Mouse (Mus musculus) bone marrow, adult 2 months (tissue): Measurements from ENCODE around the gene Wfdc6b. TPM values are rescaled to one million over a fixed set of nuclear protein-coding genes. Genes with fewer than 3 reads are reported as not detected.
A peak's percentile ranks its signal among the peaks of the same experiment; 100 is the strongest.

Source experiments
- H3K27ac ChIP-seq: fragments of 200-500 bp; 2 replicates; pipeline ENCODE4 v1.5.1; 2012; ENCODE audit warnings: low read depth, mild to moderate bottlenecking, control low read depth, inconsistent platforms, low read length; ENCODE audit not compliant: control insufficient read depth, poor library complexity, insufficient read depth
- H3K4me1 ChIP-seq: fragments of 200-500 bp; 2 replicates; pipeline ENCODE4 v1.6.1; 2011; ENCODE audit warnings: low read length; ENCODE audit not compliant: control insufficient read depth, insufficient read depth
- H3K4me3 ChIP-seq: fragments of 200-500 bp; replicated peaks from 2 replicates; pipeline ENCODE3; 2011; ENCODE audit warnings: mild to moderate bottlenecking, low read depth, low read length, control low read depth; ENCODE audit not compliant: control insufficient read depth
- CTCF ChIP-seq: fragments of 200-500 bp; IDR thresholded peaks from 2 replicates; pipeline ENCODE4 v1.5.1; 2011; ENCODE audit warnings: low read length, control low read depth; ENCODE audit not compliant: control insufficient read depth, insufficient read depth
- POLR2A ChIP-seq: fragments of 200-500 bp; IDR thresholded peaks from 2 replicates; pipeline ENCODE4 v1.6.1; 2011; ENCODE audit warnings: low read depth, mild to moderate bottlenecking, control low read depth, low read length, borderline replicate concordance; ENCODE audit not compliant: control insufficient read depth
- WGBS: fragments of 180-500 bp; shearing (Covaris S2); methylation state at CpG from one replicate; pipeline ENCODE4 v1.1.7; 2018; 5-methylcytosine and 5-hydroxymethylcytosine counted together
- polyA plus RNA-seq: library from polyadenylated mRNA; stranded (reverse); fragments of >200 nt; gene quantifications from 2 replicates; pipeline ENCODE4 v1.2.4, GENCODE M21; 2011; ENCODE audit warnings: low replicate concordance; ENCODE audit not compliant: missing spikeins, insufficient read depth, insufficient read length

Wfdc6b gene
- polyA plus RNA-seq, 1 experiment, result not detected

DNA sequence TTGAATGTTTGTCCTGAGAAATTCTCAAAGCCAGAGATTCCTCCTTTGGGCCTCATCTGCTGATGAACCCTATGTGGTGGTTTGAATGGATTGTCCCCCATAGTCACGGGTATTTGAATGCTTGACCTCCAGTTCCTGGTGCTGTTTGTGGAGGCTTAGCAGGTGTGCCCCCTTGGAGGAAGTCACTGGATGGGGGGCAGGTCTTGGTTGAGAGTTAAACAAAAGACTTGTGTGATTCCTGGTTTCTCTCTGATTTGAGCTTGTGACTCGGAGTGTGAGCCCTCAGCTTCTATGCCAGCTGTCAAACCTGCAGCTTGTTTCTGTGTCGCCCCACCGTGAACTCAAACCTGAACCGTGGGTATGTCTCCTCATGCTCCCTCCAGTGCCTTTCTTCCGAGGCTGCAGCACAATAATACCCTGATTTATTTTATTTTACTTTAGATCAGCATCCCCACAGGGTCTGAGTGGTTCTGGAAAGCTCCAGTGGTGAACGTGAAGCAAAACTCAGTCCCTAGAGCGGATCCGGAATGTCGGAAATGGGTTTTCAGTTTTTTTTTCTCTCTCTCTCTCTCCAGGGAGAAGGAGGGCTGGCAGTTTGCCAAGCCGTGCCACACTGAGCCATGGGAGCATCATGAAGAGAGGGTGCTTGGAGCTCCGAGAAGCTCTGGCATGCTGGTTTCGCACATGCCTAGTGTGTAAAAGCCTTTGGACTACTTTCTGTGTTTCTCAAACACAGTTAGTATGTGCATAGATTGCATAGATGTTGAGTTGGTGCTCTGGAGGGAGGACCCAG is 28.8 kb downstream of the Wfdc6b start:
- no peak overlapping the region for H3K27ac ChIP-seq
- WGBS, result 82% methylated on average over 13 of the region's 13 CpGs
- TF ChIP-seq POLR2A, result no peak
- TF ChIP-seq CTCF, result no peak
- H3K4me1 ChIP-seq, result peaks cover 2% of the 10 kb centered on the region; the same call in 1 of the 2 replicates
- no peak overlapping the region for H3K4me3 ChIP-seq

DNA sequence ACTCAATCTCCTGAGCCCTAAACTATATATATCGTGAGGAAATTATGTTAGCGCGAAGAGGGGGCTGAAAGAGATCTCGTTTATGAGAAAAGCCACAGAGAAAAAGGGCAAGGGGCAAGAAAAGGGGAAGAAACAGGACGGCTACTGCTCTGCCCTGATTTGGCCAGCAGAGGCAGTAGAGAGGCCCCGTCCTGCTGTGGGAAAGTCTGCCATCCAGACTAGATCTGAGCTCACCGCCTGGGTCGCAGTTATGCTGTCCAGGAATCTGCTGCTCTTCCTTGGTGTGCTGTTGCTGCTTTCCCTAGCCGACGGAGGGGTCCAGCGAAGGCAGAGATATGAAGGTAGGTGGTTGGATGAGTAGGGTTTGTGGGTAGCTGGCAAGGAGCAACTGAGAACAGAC is 42.5 kb downstream of the Wfdc6b start, which contains the start of gene Wfdc10:
TSS of gene Wfdc10 (plus strand) at position 189 of the 400 bp plus-strand sequence.
- Histone ChIP-seq H3K4me3 (no peak within 1 kb of the TSS), H3K4me1 (0 out of 2 replicates have a peak, but pooled peaks cover 1% of the 10 kb centered on the region), H3K27ac (no peak within 1 kb of the TSS)
- 10% methylated on average over 11 of the region's 11 CpGs for WGBS
- peak; percentile 89 for TF ChIP-seq CTCF
- no peak for TF ChIP-seq POLR2A

- no peak within 1 kb of the TSS for H3K4me3 ChIP-seq
- H3K4me1 ChIP-seq, result 0 out of 2 replicates have a peak, but pooled peaks cover 1% of the 10 kb centered on the region
- no peak within 1 kb of the TSS for H3K27ac ChIP-seq
- 66% methylated on average over 9 of the region's 9 CpGs for WGBS
- TF ChIP-seq POLR2A, result no peak
- TF ChIP-seq CTCF, result no peak
Measured at GRCm38 (mm10) chr2:164656483-164656882, 43.2 kb downstream of the Wfdc6b start, which contains the start of gene Wfdc9. Wfdc9 (minus strand) TSS chr2:164656583.

GRCm38 (mm10) chr2:164664851-164665250 is 51.5 kb downstream of the Wfdc6b start:
- H3K27ac ChIP-seq, result no peak overlapping the region
- no peak for TF ChIP-seq CTCF
- H3K4me3 ChIP-seq, result no peak overlapping the region
- WGBS, result 82% methylated on average over 7 of the region's 7 CpGs
- no peaks in the 10 kb centered on the region for H3K4me1 ChIP-seq

Other genes with a start within 250 kb of the Wfdc6b start
- gene Slpi, start 224.4 kb upstream of the Wfdc6b start, polyA plus RNA-seq, result 48.8 and 108 TPM in 2 replicates
- gene Rbpjl, start 210.4 kb upstream of the Wfdc6b start, polyA plus RNA-seq, result not detected in 2 replicates
- 0.86 and 1.2 TPM in 2 replicates for gene Matn4, start 208.4 kb upstream of the Wfdc6b start, polyA plus RNA-seq
- gene Sdc4, start 169.6 kb upstream of the Wfdc6b start, polyA plus RNA-seq, result 12.6 and 22.1 TPM in 2 replicates
- 10.1 and 26.7 TPM in 2 replicates for gene Sys1, start 156.6 kb upstream of the Wfdc6b start, polyA plus RNA-seq
- gene Gm20458, start 152.6 kb upstream of the Wfdc6b start, polyA plus RNA-seq, result not detected in 2 replicates
- not detected in 2 replicates for gene Trp53tg5, start 139.8 kb upstream of the Wfdc6b start, polyA plus RNA-seq
- gene Dbndd2, start 127.4 kb upstream of the Wfdc6b start, polyA plus RNA-seq, result 7.5 and 8.1 TPM in 2 replicates
- 27.8 and 39.1 TPM in 2 replicates for gene Pigt, start 116.0 kb upstream of the Wfdc6b start, polyA plus RNA-seq
- 2.8 TPM in 1 of 2 replicates, not detected in the other for gene Wfdc2, start 51.1 kb upstream of the Wfdc6b start, polyA plus RNA-seq
- not detected in 2 replicates for gene Spint3, start 40.1 kb upstream of the Wfdc6b start, polyA plus RNA-seq
- not detected in 2 replicates for gene Wfdc6a, start 28.1 kb upstream of the Wfdc6b start, polyA plus RNA-seq
- not detected in 2 replicates for gene Eppin, start 19.9 kb upstream of the Wfdc6b start, polyA plus RNA-seq
- not detected in 2 replicates for gene Wfdc8, start 104 bp downstream of the Wfdc6b start, polyA plus RNA-seq
- gene Wfdc16, start 25.3 kb downstream of the Wfdc6b start, polyA plus RNA-seq, result not detected in 2 replicates
- gene Wfdc10, start 42.5 kb downstream of the Wfdc6b start, polyA plus RNA-seq, result not detected in 2 replicates
- not detected in 2 replicates for gene Wfdc9, start 43.1 kb downstream of the Wfdc6b start, polyA plus RNA-seq
- not detected in 2 replicates for gene Wfdc11, start 60.6 kb downstream of the Wfdc6b start, polyA plus RNA-seq
- gene Wfdc13, start 71.6 kb downstream of the Wfdc6b start, polyA plus RNA-seq, result not detected in 2 replicates
- gene Spint4, start 85.0 kb downstream of the Wfdc6b start, polyA plus RNA-seq, result not detected in 2 replicates
- gene Spint5, start 101.8 kb downstream of the Wfdc6b start, polyA plus RNA-seq, result not detected in 2 replicates
- 2.1 and 2.2 TPM in 2 replicates for gene Wfdc3, start 132.4 kb downstream of the Wfdc6b start, polyA plus RNA-seq
- gene Dnttip1, start 132.5 kb downstream of the Wfdc6b start, polyA plus RNA-seq, result 35.3 and 47.6 TPM in 2 replicates
- 261 and 459 TPM in 2 replicates for gene Ube2c, start 156.4 kb downstream of the Wfdc6b start, polyA plus RNA-seq
- 9.6 and 12.2 TPM in 2 replicates for gene Tnnc2, start 166.4 kb downstream of the Wfdc6b start, polyA plus RNA-seq
- 2.3 and 5.8 TPM in 2 replicates for gene Snx21, start 172.3 kb downstream of the Wfdc6b start, polyA plus RNA-seq
- 16.5 and 36.5 TPM in 2 replicates for gene Acot8, start 191.4 kb downstream of the Wfdc6b start, polyA plus RNA-seq
- 3.4 and 4.4 TPM in 2 replicates for gene Zswim3, start 191.6 kb downstream of the Wfdc6b start, polyA plus RNA-seq
- 2.1 and 3.7 TPM in 2 replicates for gene Zswim1, start 209.2 kb downstream of the Wfdc6b start, polyA plus RNA-seq
- not detected in 2 replicates for gene Spata25, start 215.0 kb downstream of the Wfdc6b start, polyA plus RNA-seq
- gene Ctsa, start 219.4 kb downstream of the Wfdc6b start, polyA plus RNA-seq, result 61.0 and 109 TPM in 2 replicates
- 0.97 TPM in 1 of 2 replicates, not detected in the other for gene Neurl2, start 219.9 kb downstream of the Wfdc6b start, polyA plus RNA-seq
- 2.4 and 6.5 TPM in 2 replicates for gene Pltp, start 244.2 kb downstream of the Wfdc6b start, polyA plus RNA-seq